Mouse (Mus musculus): ENCODE measurements around the gene Stim1.

DNA sequence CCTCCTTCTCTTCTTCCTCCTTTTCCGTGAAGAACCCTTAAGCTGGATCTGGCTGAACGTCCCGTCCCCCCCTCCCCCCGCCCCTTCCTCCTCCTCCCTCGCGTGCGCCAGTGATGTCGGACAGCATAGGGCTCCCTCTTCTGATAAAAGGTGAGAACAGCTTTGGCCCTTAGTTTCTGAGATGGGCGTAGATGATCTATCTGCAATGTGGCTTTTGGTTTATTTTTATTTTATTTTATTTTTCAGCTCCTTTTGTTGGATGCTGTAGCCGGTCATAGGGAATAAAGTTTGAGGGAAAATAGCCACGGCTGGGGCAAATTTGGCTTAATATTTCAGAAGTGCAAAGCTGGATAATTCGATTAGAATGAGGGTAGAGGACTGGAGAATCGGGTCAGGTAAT, 45.3 kb upstream of the Stim1 start:
- no peak for TF ChIP-seq HCFC1 (IDR thresholded peaks at IDR 0.05; ENCODE audit: borderline replicate concordance, insufficient read depth, low read length)
- TF ChIP-seq CHD2 (IDR thresholded peaks at IDR 0.05; ENCODE audit: low read depth, low read length): no peak
- TF ChIP-seq MAFK (IDR thresholded peaks at IDR 0.05; ENCODE audit: insufficient read depth, low read depth, low read length): no peak
- no peak for TF ChIP-seq ZNF384 (IDR thresholded peaks at IDR 0.05; ENCODE audit: low read depth, low read length)

Measured in ES-E14 (cell line).